Mouse (Mus musculus) intestine, embryonic 14.5 days (tissue): ENCODE results near the gene Eprs. TPM values are rescaled to one million over a fixed set of nuclear protein-coding genes. Genes with fewer than 3 reads are reported as not detected.

Experiments
- ATAC-seq: fragments of 200-750 bp; cut with Nextera tagmentation; replicated peaks from 2 replicates; pipeline ENCODE4 v1.8.0; 2017; ENCODE audit warnings: low read depth, moderate number of reproducible peaks, moderate TSS enrichment, moderate library complexity; ENCODE audit not compliant: low FRiP score, low TSS enrichment
- DNase-seq: peaks from one replicate; pipeline ENCODE4 v3.0.0-alpha.2; 2018; ENCODE audit warnings: low spot score
- H3K27ac ChIP-seq: fragments of 300-500 bp; sonication (generic); 2 replicates; pipeline ENCODE4 v1.5.1; 2014; ENCODE audit warnings: low read depth, mild to moderate bottlenecking, control low read depth
- H3K27me3 ChIP-seq: fragments of 300-500 bp; sonication (generic); replicated peaks from 2 replicates; pipeline ENCODE4 v1.6.1; 2014; ENCODE audit warnings: low read length, control low read depth; ENCODE audit not compliant: control insufficient read depth, insufficient read depth
- H3K36me3 ChIP-seq: fragments of 300-500 bp; sonication (generic); 2 replicates; pipeline ENCODE4 v1.6.1; 2014; ENCODE audit warnings: low read length, control low read depth; ENCODE audit not compliant: control insufficient read depth, insufficient read depth
- H3K4me1 ChIP-seq: fragments of 300-500 bp; sonication (generic); replicated peaks from 2 replicates; pipeline ENCODE4 v1.6.1; 2014; ENCODE audit warnings: low read length, control low read depth, mixed read lengths; ENCODE audit not compliant: control insufficient read depth, insufficient read depth
- H3K4me2 ChIP-seq: fragments of 300-500 bp; sonication (generic); 2 replicates; pipeline ENCODE4 v1.6.1; 2014; ENCODE audit warnings: low read length
- H3K4me3 ChIP-seq: fragments of 300-500 bp; sonication (generic); 2 replicates; pipeline ENCODE4 v1.5.1; 2014; ENCODE audit warnings: low read depth, low read length, control low read depth, mixed read lengths
- H3K9ac ChIP-seq: fragments of 300-500 bp; sonication (generic); 2 replicates; pipeline ENCODE4 v1.6.1; 2014; ENCODE audit warnings: mild to moderate bottlenecking, low read length
- H3K9me3 ChIP-seq: fragments of 300-500 bp; sonication (generic); 2 replicates; pipeline ENCODE4 v1.6.1; 2016; ENCODE audit warnings: low read length, control low read depth; ENCODE audit not compliant: control insufficient read depth
- WGBS: fragments of 180-500 bp; shearing (Covaris S2); extraction: QIAGEN DNeasy Blood & Tissue Kit; methylation state at CpG from one replicate; pipeline ENCODE4 v1.1.7; 2014; 5-methylcytosine and 5-hydroxymethylcytosine counted together
- polyA plus RNA-seq: library from polyadenylated mRNA; unstranded; fragments of >200 nt; fragmentation: Nextera tagmentation; extraction: Ambion mirVana; gene quantifications from 2 replicates; pipeline ENCODE4 v1.2.1, GENCODE M21; 2014

Eprs gene
- polyA plus RNA-seq, 1 experiment from 2014 or later, result 149 TPM

GRCm38 (mm10) chr1:185448936-185449335, 86.1 kb downstream of the Eprs start:
- H3K4me2 ChIP-seq, result no peak overlapping the region
- peaks cover 4% of the 10 kb centered on the region; the same call in 1 of the 2 replicates for H3K27me3 ChIP-seq
- H3K36me3 ChIP-seq, result no peaks in the 10 kb centered on the region
- WGBS, result 75% methylated on average over 7 of the region's 7 CpGs
- H3K27ac ChIP-seq, result no peak overlapping the region
- 0 out of 2 replicates have a peak, but pooled peaks have one; percentile 32 for ATAC-seq
- no peaks in the 10 kb centered on the region for H3K9me3 ChIP-seq
- no peaks in the 10 kb centered on the region for H3K4me1 ChIP-seq
- no peak for DNase-seq
- H3K4me3 ChIP-seq, result no peak overlapping the region
- no peak overlapping the region for H3K9ac ChIP-seq

- Histone ChIP-seq H3K27me3 (peaks cover 12% of the 10 kb centered on the region), H3K4me1 (no peaks in the 10 kb centered on the region), H3K9ac (no peak overlapping the region), H3K4me3 (no peak overlapping the region), H3K9me3 (no peaks in the 10 kb centered on the region), H3K27ac (no peak overlapping the region), H3K4me2 (no peak overlapping the region), H3K36me3 (no peaks in the 10 kb centered on the region)
- WGBS, result 75% methylated on average over 2 of the region's 2 CpGs
- no peak; the same call in 1 of the 2 replicates for ATAC-seq
- no peak for DNase-seq
Measured at GRCm38 (mm10) chr1:185449727-185450126, 86.9 kb downstream of the Eprs start.

- Histone ChIP-seq H3K4me3 (no peak overlapping the region), H3K27ac (no peak overlapping the region), H3K9me3 (no peaks in the 10 kb centered on the region), H3K9ac (no peak overlapping the region), H3K4me1 (peaks cover 5% of the 10 kb centered on the region), H3K4me2 (no peak overlapping the region), H3K36me3 (no peaks in the 10 kb centered on the region), H3K27me3 (peaks cover 25% of the 10 kb centered on the region)
- ATAC-seq (no peak), DNase-seq (no peak)
- 76% methylated on average over 8 of the region's 8 CpGs for WGBS
Measured at GRCm38 (mm10) chr1:185451077-185451476, 88.2 kb downstream of the Eprs start.

GRCm38 (mm10) chr1:185451495-185451894, 88.7 kb downstream of the Eprs start:
- H3K4me1 ChIP-seq, result peaks cover 5% of the 10 kb centered on the region
- peaks cover 30% of the 10 kb centered on the region for H3K27me3 ChIP-seq
- no peaks in the 10 kb centered on the region for H3K9me3 ChIP-seq
- no peak overlapping the region for H3K4me3 ChIP-seq
- 81% methylated on average over 3 of the region's 3 CpGs for WGBS
- no peaks in the 10 kb centered on the region for H3K36me3 ChIP-seq
- DNase-seq (no peak), ATAC-seq (no peak)
- no peak overlapping the region for H3K9ac ChIP-seq
- H3K4me2 ChIP-seq, result no peak overlapping the region
- H3K27ac ChIP-seq, result no peak overlapping the region

GRCm38 (mm10) chr1:185452461-185452860, 89.6 kb downstream of the Eprs start:
- Histone ChIP-seq H3K27me3 (peaks cover 35% of the 10 kb centered on the region), H3K9me3 (no peaks in the 10 kb centered on the region), H3K27ac (no peak overlapping the region), H3K36me3 (no peaks in the 10 kb centered on the region), H3K4me1 (peaks cover 5% of the 10 kb centered on the region), H3K4me2 (no peak overlapping the region), H3K9ac (no peak overlapping the region), H3K4me3 (no peak overlapping the region)
- ATAC-seq (no peak), DNase-seq (no peak)
- WGBS, result 85% methylated on average over 6 of the region's 6 CpGs

GRCm38 (mm10) chr1:185454144-185454543, 91.3 kb downstream of the Eprs start:
- WGBS, result 56% methylated on average over 4 of the region's 4 CpGs
- DNase-seq (no peak), ATAC-seq (no peak; the same call in 1 of the 2 replicates)
- Histone ChIP-seq H3K4me3 (peak overlapping the region; percentile 51), H3K36me3 (no peaks in the 10 kb centered on the region), H3K27ac (no peak overlapping the region), H3K9me3 (no peaks in the 10 kb centered on the region), H3K9ac (no peak overlapping the region; the same call in 1 of the 2 replicates), H3K4me1 (peaks cover 5% of the 10 kb centered on the region), H3K4me2 (peak overlapping the region; percentile 92), H3K27me3 (peaks cover 35% of the 10 kb centered on the region)

GRCm38 (mm10) chr1:185454575-185454954, 91.7 kb downstream of the Eprs start, which contains the start of gene Slc30a10:
Slc30a10 (plus strand) TSS chr1:185454848.
- WGBS, result 1% methylated on average over 18 of the region's 18 CpGs
- H3K27ac ChIP-seq, result no peak within 1 kb of the TSS

GRCm38 (mm10) chr1:185454955-185455701, 92.3 kb downstream of the Eprs start:
- ATAC-seq (peak; percentile 71), DNase-seq (peak; percentile 67)
- H3K4me2 ChIP-seq, result peak overlapping the region; percentile 92
- H3K36me3 ChIP-seq, result no peaks in the 10 kb centered on the region
- peaks cover 5% of the 10 kb centered on the region for H3K4me1 ChIP-seq
- no peak overlapping the region for H3K27ac ChIP-seq
- no peaks in the 10 kb centered on the region for H3K9me3 ChIP-seq
- H3K4me3 ChIP-seq, result peak overlapping the region; percentile 51
- H3K9ac ChIP-seq, result peak overlapping the region; percentile 32
- under 1% methylated on average over 71 of the region's 71 CpGs for WGBS
- H3K27me3 ChIP-seq, result peaks cover 35% of the 10 kb centered on the region

More at GRCm38 (mm10) chr1:185454575-185454954, 91.7 kb downstream of the Eprs start, which contains the start of gene Slc30a10:
- peak within 1 kb of the TSS; percentile 32 for H3K9ac ChIP-seq
- H3K9me3 ChIP-seq, result no peaks in the 10 kb centered on the region
- H3K4me2 ChIP-seq, result peak within 1 kb of the TSS; percentile 92
- peaks cover 35% of the 10 kb centered on the region for H3K27me3 ChIP-seq
- ATAC-seq (peak; percentile 84), DNase-seq (peak; percentile 71)
- peaks cover 5% of the 10 kb centered on the region for H3K4me1 ChIP-seq
- H3K36me3 ChIP-seq, result no peaks in the 10 kb centered on the region
- H3K4me3 ChIP-seq, result peak within 1 kb of the TSS; percentile 51
